Mouse (Mus musculus): ENCODE data around the gene Fam131a.

GRCm38 (mm10) chr16:20651076-20651946, 41.7 kb upstream of the Fam131a start, which contains the start of gene Psmd2:
- TF ChIP-seq EP300 (IDR thresholded peaks at IDR 0.05; ENCODE audit: insufficient read depth, low read depth, low read length) (peak; percentile 81; the same call in 1 of the 2 replicates), POLR2A (IDR thresholded peaks at IDR 0.05; ENCODE audit: insufficient read depth, low read depth, low read length) (peak; percentile 97), CTCF (IDR thresholded peaks at IDR 0.05) (peak; percentile 16)
